Mouse (Mus musculus) spleen, embryonic (tissue): Measurements from ENCODE around the gene Olfr339.
"Not testable (repeated sequence)": the region's sequence is repeated elsewhere in the genome, so short reads cannot be mapped to it uniquely, and the experiment has no call there.

ENCODE experiments used
- CTCF ChIA-PET: fragments of 350-600 bp; sonication (Branson Sonifier 250); formaldehyde crosslinking; loops from one replicate; lab custom pipeline; 2022; lab: Charles Lee

The Olfr339 gene

DNA sequence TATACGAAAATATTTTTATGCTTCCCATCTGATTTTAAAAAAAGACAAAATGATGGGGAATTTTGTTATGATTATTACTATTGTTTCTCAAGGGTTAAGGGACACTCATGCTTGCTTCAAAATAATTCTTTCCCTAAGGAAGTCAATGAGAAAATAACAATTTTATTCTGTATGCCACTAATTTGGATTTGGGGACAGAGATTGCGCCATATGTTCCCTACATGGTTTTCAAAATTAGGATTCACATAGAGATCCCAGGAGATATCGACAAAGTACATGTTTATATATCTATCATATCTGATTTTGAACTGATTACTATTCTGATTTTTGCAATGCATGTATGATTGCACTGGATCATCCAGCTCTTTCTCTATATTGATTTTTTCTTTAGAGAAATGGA is at the start of gene Olfr339:
TSS of gene Olfr339 (plus strand) at position 301 of the 400 bp plus-strand sequence.
- CTCF ChIA-PET: no interaction called here

- CTCF ChIA-PET: no interaction called here
These were observed 45.5 kb upstream of the Olfr339 start, which contains the start of gene Olfr338 for GRCm38 (mm10) chr2:36373219-36373618. Olfr338 (plus strand) TSS chr2:36373519.

DNA sequence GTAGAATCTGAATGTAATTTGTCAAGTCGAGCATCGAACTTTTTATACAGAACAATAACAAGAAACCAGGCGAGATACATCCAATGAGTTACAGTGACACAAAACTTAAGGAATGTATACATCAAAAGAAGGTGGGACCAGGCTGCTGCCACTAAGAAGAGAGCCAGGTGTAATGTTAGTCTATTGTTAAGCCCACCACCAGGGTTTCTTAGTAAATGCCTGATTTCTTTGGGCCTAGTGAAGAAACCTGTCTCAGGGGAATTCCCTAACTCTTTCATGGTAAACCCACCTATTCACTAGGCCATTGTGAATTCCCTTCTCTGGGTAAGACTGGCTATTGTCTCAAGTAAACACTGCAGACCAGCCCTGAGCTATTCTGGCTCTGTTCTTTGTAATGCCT is 3.6 kb upstream of the Olfr339 start:
- CTCF ChIA-PET: not testable (repeated sequence)

GRCm38 (mm10) chr2:36415591-36415990 is 3.2 kb upstream of the Olfr339 start:
- CTCF ChIA-PET: not testable (repeated sequence)

GRCm38 (mm10) chr2:36452287-36452686 is 33.5 kb downstream of the Olfr339 start, which contains the start of gene Olfr340:
Olfr340 (plus strand) TSS chr2:36452587.
- CTCF ChIA-PET: no interaction called here

DNA sequence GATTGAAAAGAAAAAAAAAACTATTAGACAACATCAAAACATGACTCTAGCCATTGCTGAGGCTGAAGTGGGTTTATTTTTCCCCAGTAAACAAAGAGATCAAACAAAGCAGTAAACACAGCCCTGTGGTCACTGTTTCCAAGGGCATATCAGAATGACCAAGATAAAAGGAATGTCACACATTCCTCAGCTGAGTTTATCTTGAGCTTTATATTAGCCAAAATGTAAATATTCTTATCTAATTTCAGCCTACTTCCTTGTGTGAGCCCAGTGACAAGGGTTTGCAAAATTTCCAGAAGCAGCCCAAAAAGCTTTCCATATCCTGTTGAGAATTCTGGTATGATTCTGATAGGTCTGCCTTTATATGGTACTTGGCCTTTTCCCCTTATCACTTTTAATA is 54.9 kb downstream of the Olfr339 start:
- CTCF ChIA-PET: no interaction called here
